8 mouse cellular contexts compared by ENCODE assay signal in the genomic region with DNA sequence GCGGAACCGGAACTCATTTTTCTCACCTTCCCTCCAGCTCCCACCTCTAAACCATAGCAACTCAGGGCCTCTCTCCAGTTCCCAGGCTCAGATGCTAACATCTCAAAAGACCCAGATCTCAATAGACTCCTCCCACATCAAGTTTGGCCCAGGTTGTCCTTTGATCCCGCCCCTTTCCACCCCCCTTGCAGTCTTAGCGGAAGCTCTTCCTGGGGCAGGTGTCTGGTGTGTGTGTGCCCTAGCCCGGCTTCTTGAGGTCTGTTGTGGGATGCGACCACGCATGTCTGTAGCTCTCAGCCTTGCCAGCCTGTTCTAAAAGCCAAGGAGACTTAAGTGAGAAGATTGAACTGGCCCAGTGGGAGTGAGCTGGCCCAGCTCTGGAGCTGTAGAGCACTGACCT. TPM values are rescaled to one million over a fixed set of nuclear protein-coding genes. Genes with fewer than 3 reads are reported as not detected.
A peak's percentile ranks its signal among the peaks of the same experiment; 100 is the strongest.
DNase-seq lines count a peak whose midpoint lies in the region; ATAC-seq and TF ChIP-seq lines count a peak whose summit lies in the region.

No protein-coding gene starts in this region.

- 0 out of 2 replicates have a peak overlapping the region, but pooled peaks have one; percentile 7 for H3K9ac ChIP-seq in embryonic facial prominence, embryonic 12.5 days
- no peak overlapping the region for H3K9ac ChIP-seq in intestine, postnatal 0 days (ENCODE audit: low read depth, low read length)
- peak overlapping the region; percentile 45; the same call in 1 of the 2 replicates for H3K9ac ChIP-seq in midbrain, embryonic 16.5 days (ENCODE audit: low read depth, low read length)

- peaks cover 77% of the 10 kb centered on the region for H3K36me3 ChIP-seq in embryonic facial prominence, embryonic 12.5 days
- H3K36me3 ChIP-seq in intestine, postnatal 0 days (ENCODE audit: control insufficient read depth, insufficient read depth): peaks cover 72% of the 10 kb centered on the region
- H3K36me3 ChIP-seq in midbrain, embryonic 16.5 days (ENCODE audit: control insufficient read depth, insufficient read depth, low read length): peaks cover 25% of the 10 kb centered on the region

- H3K27ac ChIP-seq in layer of hippocampus, adult 2 months: no peak overlapping the region
- no peak overlapping the region for H3K27ac ChIP-seq in embryonic facial prominence, embryonic 12.5 days
- H3K27ac ChIP-seq in intestine, postnatal 0 days (ENCODE audit: low read depth, low read length): peak overlapping the region; percentile 21; the same call in 1 of the 2 replicates
- H3K27ac ChIP-seq in midbrain, embryonic 16.5 days (ENCODE audit: low read length): no peak overlapping the region

- H3K4me1 ChIP-seq in embryonic facial prominence, embryonic 12.5 days: peaks cover 41% of the 10 kb centered on the region
- peaks cover 14% of the 10 kb centered on the region; the same call in 1 of the 2 replicates for H3K4me1 ChIP-seq in intestine, postnatal 0 days (replicated peaks; ENCODE audit: control insufficient read depth, insufficient read depth, low read length)
- peaks cover 44% of the 10 kb centered on the region for H3K4me1 ChIP-seq in midbrain, embryonic 16.5 days (ENCODE audit: control insufficient read depth, insufficient read depth, low read length)

- WGBS in embryonic facial prominence, embryonic 12.5 days: 37% methylated on average over 7 of the region's 7 CpGs
- 26% methylated on average over 7 of the region's 7 CpGs for WGBS in intestine, postnatal 0 days
- WGBS in midbrain, embryonic 16.5 days: 39% methylated on average over 7 of the region's 7 CpGs

- H3K27me3 ChIP-seq in embryonic facial prominence, embryonic 12.5 days: no peaks in the 10 kb centered on the region
- no peaks in the 10 kb centered on the region for H3K27me3 ChIP-seq in intestine, postnatal 0 days (replicated peaks; ENCODE audit: control insufficient read depth, insufficient read depth, low read length)
- no peaks in the 10 kb centered on the region for H3K27me3 ChIP-seq in midbrain, embryonic 16.5 days (ENCODE audit: control insufficient read depth, insufficient read depth, low read depth, low read length)

- H3K9me3 ChIP-seq in embryonic facial prominence, embryonic 12.5 days: no peaks in the 10 kb centered on the region
- no peaks in the 10 kb centered on the region for H3K9me3 ChIP-seq in intestine, postnatal 0 days (ENCODE audit: control insufficient read depth)
- H3K9me3 ChIP-seq in midbrain, embryonic 16.5 days (replicated peaks; ENCODE audit: control insufficient read depth, low read length, poor library complexity, severe bottlenecking): no peaks in the 10 kb centered on the region

- no peak for TF ChIP-seq CTCF in layer of hippocampus, adult 2 months (conservative IDR thresholded peaks at IDR 0.05)
- TF ChIP-seq CTCF in intestine, postnatal 0 days (IDR thresholded peaks at IDR 0.05; ENCODE audit: low read depth): no peak

- peak overlapping the region; percentile 60 for H3K4me3 ChIP-seq in layer of hippocampus, adult 2 months
- H3K4me3 ChIP-seq in embryonic facial prominence, embryonic 12.5 days: peak overlapping the region; percentile 30
- 0 out of 2 replicates have a peak overlapping the region, but pooled peaks have one; percentile 15 for H3K4me3 ChIP-seq in intestine, postnatal 0 days (ENCODE audit: low read depth, low read length)
- H3K4me3 ChIP-seq in midbrain, embryonic 16.5 days (ENCODE audit: low read depth, low read length): peak overlapping the region; percentile 36

- no peak for ATAC-seq in embryonic facial prominence, embryonic 12.5 days (ENCODE audit: insufficient number of reproducible peaks, insufficient read depth, low FRiP score, low TSS enrichment)
- no peak for ATAC-seq in intestine, postnatal 0 days
- ATAC-seq in midbrain, embryonic 16.5 days: no peak
- ATAC-seq in megakaryocyte progenitor cell, adult 5-6 weeks (replicated peaks; ENCODE audit: poor library complexity): no peak

- peak overlapping the region; percentile 53 for H3K4me2 ChIP-seq in embryonic facial prominence, embryonic 12.5 days (replicated peaks)
- peak overlapping the region; percentile 66 for H3K4me2 ChIP-seq in intestine, postnatal 0 days (replicated peaks; ENCODE audit: low read depth)
- peak overlapping the region; percentile 50 for H3K4me2 ChIP-seq in midbrain, embryonic 16.5 days (ENCODE audit: low read length)

- no peak for DNase-seq in layer of hippocampus, adult 2 months (ENCODE audit: low spot score in 2 of 2)
- no peak for DNase-seq in layer of hippocampus, postnatal 25 days (ENCODE audit: extremely low spot score in 1 of 2, low spot score in 1 of 2)
- DNase-seq in frontal cortex, postnatal 36 days (ENCODE audit: low spot score in 2 of 2): no peak
- DNase-seq in urinary bladder, postnatal 10 days (ENCODE audit: low spot score): no peak

RNA-seq across cellular contexts. Expression of a gene that starts 8.6 kb away (rescaled TPM):
- 10 to 100 TPM; 31.2 to 39.4 TPM for total RNA-seq in layer of hippocampus, adult 2 months (2021)
- total RNA-seq in layer of hippocampus, postnatal 25 days (2021): 10 to 100 TPM; 26.1 to 36.5 TPM
- 11.7 and 12.4 TPM in 2 replicates for polyA plus RNA-seq in embryonic facial prominence, embryonic 12.5 days (2016; fragmentation: Nextera tagmentation; extraction: Ambion mirVana)
- 5.4 and 6.7 TPM in 2 replicates for polyA plus RNA-seq in intestine, postnatal 0 days (2015; fragmentation: Nextera tagmentation; extraction: Ambion mirVana)
- 10.0 and 11.8 TPM in 2 replicates for polyA plus RNA-seq in midbrain, embryonic 16.5 days (2015; fragmentation: Nextera tagmentation; extraction: Ambion mirVana)
- 27.5 and 28.3 TPM in 2 replicates for total RNA-seq in megakaryocyte progenitor cell, adult 5-6 weeks (2015)
- 1.9 and 3.1 TPM in 2 replicates for total RNA-seq in megakaryocyte progenitor cell, adult 5-6 weeks (2017)

RNA-seq across cellular contexts. Expression of a gene that starts 18.1 kb away (rescaled TPM):
- 10 to 100 TPM; 43.3 to 46.3 TPM for total RNA-seq in layer of hippocampus, adult 2 months (2021)
- 10 to 100 TPM; 47.2 to 48.7 TPM for total RNA-seq in layer of hippocampus, postnatal 25 days (2021)
- polyA plus RNA-seq in embryonic facial prominence, embryonic 12.5 days (2016; fragmentation: Nextera tagmentation; extraction: Ambion mirVana): 2.9 and 3.4 TPM in 2 replicates
- 17.0 TPM in 2 replicates for polyA plus RNA-seq in intestine, postnatal 0 days (2015; fragmentation: Nextera tagmentation; extraction: Ambion mirVana)
- polyA plus RNA-seq in midbrain, embryonic 16.5 days (2015; fragmentation: Nextera tagmentation; extraction: Ambion mirVana): 13.9 and 21.4 TPM in 2 replicates
- 0.42 and 1.0 TPM in 2 replicates for total RNA-seq in megakaryocyte progenitor cell, adult 5-6 weeks (2015)
- total RNA-seq in megakaryocyte progenitor cell, adult 5-6 weeks (2017): 0.54 and 1.1 TPM in 2 replicates

RNA-seq across cellular contexts. Expression of a gene that starts 18.6 kb away (rescaled TPM):
- total RNA-seq in layer of hippocampus, adult 2 months (2021): 10 to 100 TPM; 27.8 to 30.4 TPM
- 10 to 100 TPM; 26.1 to 28.4 TPM for total RNA-seq in layer of hippocampus, postnatal 25 days (2021)
- 89.0 and 95.5 TPM in 2 replicates for polyA plus RNA-seq in embryonic facial prominence, embryonic 12.5 days (2016; fragmentation: Nextera tagmentation; extraction: Ambion mirVana)
- 50.9 and 57.5 TPM in 2 replicates for polyA plus RNA-seq in intestine, postnatal 0 days (2015; fragmentation: Nextera tagmentation; extraction: Ambion mirVana)
- 73.6 and 77.6 TPM in 2 replicates for polyA plus RNA-seq in midbrain, embryonic 16.5 days (2015; fragmentation: Nextera tagmentation; extraction: Ambion mirVana)
- 22.3 and 23.9 TPM in 2 replicates for total RNA-seq in megakaryocyte progenitor cell, adult 5-6 weeks (2015)
- 15.2 and 19.4 TPM in 2 replicates for total RNA-seq in megakaryocyte progenitor cell, adult 5-6 weeks (2017)

RNA-seq across cellular contexts. Expression of a gene that starts 31.9 kb away (rescaled TPM):
- total RNA-seq in layer of hippocampus, adult 2 months (2021): not detected
- total RNA-seq in layer of hippocampus, postnatal 25 days (2021): not detected
- not detected in 2 replicates for polyA plus RNA-seq in embryonic facial prominence, embryonic 12.5 days (2016; fragmentation: Nextera tagmentation; extraction: Ambion mirVana)
- 3.9 and 4.7 TPM in 2 replicates for polyA plus RNA-seq in intestine, postnatal 0 days (2015; fragmentation: Nextera tagmentation; extraction: Ambion mirVana)
- polyA plus RNA-seq in midbrain, embryonic 16.5 days (2015; fragmentation: Nextera tagmentation; extraction: Ambion mirVana): not detected in 2 replicates
- not detected in 2 replicates for total RNA-seq in megakaryocyte progenitor cell, adult 5-6 weeks (2015)
- not detected in 2 replicates for total RNA-seq in megakaryocyte progenitor cell, adult 5-6 weeks (2017)

Comparison
In these comparisons a context has a peak if more than half of its experiments do, and no peak if none do; other contexts are left out.
1. RNA of a gene that starts 18.1 kb away (total RNA-seq): 47.2 to 48.7 TPM in layer of hippocampus, postnatal 25 days and 43.3 to 46.3 TPM in layer of hippocampus, adult 2 months; 0.42 to 1.1 TPM in megakaryocyte progenitor cell, adult 5-6 weeks; every median in the first group is over 10 times any median in the second.
2. Peak in every context shown above with its lines, with median percentiles within 50 percentile points of each other: H3K4me3 ChIP-seq and H3K4me2 ChIP-seq.